Mouse (Mus musculus) embryonic facial prominence, embryonic 13.5 days (tissue): ENCODE measurements around the gene Sema4d. TPM values are rescaled to one million over a fixed set of nuclear protein-coding genes. Genes with fewer than 3 reads are reported as not detected.
A peak's percentile ranks its signal among the peaks of the same experiment; 100 is the strongest.

Source experiments
- ATAC-seq: fragments of 200-750 bp; cut with Nextera tagmentation; 2 replicates; pipeline ENCODE4 v1.8.0; 2017; ENCODE audit warnings: low read depth; ENCODE audit not compliant: insufficient number of reproducible peaks, insufficient read depth, low FRiP score, low TSS enrichment
- H3K27ac ChIP-seq: fragments of 300-500 bp; sonication (generic); 2 replicates; pipeline ENCODE4 v1.5.1; 2015; ENCODE audit warnings: moderate library complexity, mild to moderate bottlenecking, inconsistent platforms
- H3K27me3 ChIP-seq: fragments of 300-500 bp; sonication (generic); 2 replicates; pipeline ENCODE4 v1.6.1; 2015; ENCODE audit warnings: mild to moderate bottlenecking, inconsistent platforms
- H3K36me3 ChIP-seq: fragments of 300-500 bp; sonication (generic); 2 replicates; pipeline ENCODE4 v1.6.1; 2015; ENCODE audit warnings: mild to moderate bottlenecking, inconsistent platforms
- H3K4me1 ChIP-seq: fragments of 300-500 bp; sonication (generic); 2 replicates; pipeline ENCODE4 v1.6.1; 2015; ENCODE audit warnings: inconsistent platforms
- H3K4me2 ChIP-seq: fragments of 300-500 bp; sonication (generic); 2 replicates; pipeline ENCODE4 v1.6.1; 2015; ENCODE audit warnings: moderate library complexity, mild to moderate bottlenecking, inconsistent platforms
- H3K4me3 ChIP-seq: fragments of 300-500 bp; sonication (generic); 2 replicates; pipeline ENCODE4 v1.5.1; 2015; ENCODE audit warnings: mild to moderate bottlenecking, inconsistent platforms
- H3K9ac ChIP-seq: fragments of 300-500 bp; sonication (generic); 2 replicates; pipeline ENCODE4 v1.6.1; 2015; ENCODE audit warnings: mild to moderate bottlenecking, inconsistent platforms
- H3K9me3 ChIP-seq: fragments of 300-500 bp; sonication (generic); 2 replicates; pipeline ENCODE4 v1.6.1; 2016; ENCODE audit warnings: inconsistent platforms
- WGBS: fragments of 180-500 bp; shearing (Covaris S2); methylation state at CpG from one replicate; pipeline ENCODE4 v1.1.7; 2015; ENCODE audit warnings: mixed read lengths; 5-methylcytosine and 5-hydroxymethylcytosine counted together
- polyA plus RNA-seq: library from polyadenylated mRNA; unstranded; fragments of >200 nt; fragmentation: Nextera tagmentation; extraction: Ambion mirVana; gene quantifications from 2 replicates; pipeline ENCODE4 v1.2.1, GENCODE M21; 2015

The Sema4d gene
- polyA plus RNA-seq, 1 experiment from 2014 or later = 7.3 TPM

DNA sequence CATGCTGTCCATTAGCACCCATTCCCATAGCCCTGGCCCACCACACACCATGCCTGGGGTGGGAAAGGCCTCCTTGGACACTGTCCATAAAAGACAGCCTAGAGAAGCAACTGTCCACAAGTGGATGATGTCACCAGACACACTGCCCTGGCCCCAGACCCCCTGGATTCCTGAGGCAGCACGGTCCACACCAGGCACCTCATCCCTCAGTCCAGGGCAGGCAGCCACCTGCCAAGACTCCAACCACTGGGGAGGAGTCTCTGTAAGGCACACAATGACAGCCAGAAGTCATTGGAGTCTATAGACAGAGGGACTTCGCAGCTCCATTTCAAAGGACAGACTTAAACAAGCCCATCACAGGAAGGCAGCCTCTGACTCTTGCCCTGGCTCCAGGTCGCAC is 1.9 kb downstream of the Sema4d start:
- WGBS = 72% methylated on average over 3 of the region's 3 CpGs
- no peak for ATAC-seq
- Histone ChIP-seq H3K9me3 (no peaks in the 10 kb centered on the region), H3K9ac (0 out of 2 replicates have a peak overlapping the region, but pooled peaks have one; percentile 82), H3K27ac (no peak overlapping the region), H3K36me3 (no peaks in the 10 kb centered on the region), H3K4me1 (peaks cover 41% of the 10 kb centered on the region), H3K4me3 (0 out of 2 replicates have a peak overlapping the region, but pooled peaks have one; percentile 88), H3K4me2 (peak overlapping the region; percentile 95), H3K27me3 (peaks cover 15% of the 10 kb centered on the region)

DNA sequence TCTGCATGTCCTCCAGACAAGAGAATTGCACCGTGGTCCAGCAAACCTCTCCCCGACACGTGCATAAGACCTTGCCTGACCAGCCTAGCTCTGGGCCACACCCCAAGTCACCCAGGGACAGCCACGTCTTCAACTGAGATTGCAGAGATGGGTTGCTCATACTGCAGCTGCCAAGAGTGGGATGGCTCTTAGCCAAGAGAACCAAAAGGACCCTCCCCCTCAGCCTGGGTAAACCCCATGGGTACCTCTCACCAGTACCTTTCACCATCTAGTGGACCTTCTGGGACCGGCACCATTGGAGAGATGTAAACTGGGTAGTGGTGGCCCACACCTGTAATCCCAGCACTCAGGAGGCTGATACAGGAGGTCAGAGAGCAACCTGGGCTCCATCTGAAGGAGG is 2.8 kb downstream of the Sema4d start:
- no peak for ATAC-seq

DNA sequence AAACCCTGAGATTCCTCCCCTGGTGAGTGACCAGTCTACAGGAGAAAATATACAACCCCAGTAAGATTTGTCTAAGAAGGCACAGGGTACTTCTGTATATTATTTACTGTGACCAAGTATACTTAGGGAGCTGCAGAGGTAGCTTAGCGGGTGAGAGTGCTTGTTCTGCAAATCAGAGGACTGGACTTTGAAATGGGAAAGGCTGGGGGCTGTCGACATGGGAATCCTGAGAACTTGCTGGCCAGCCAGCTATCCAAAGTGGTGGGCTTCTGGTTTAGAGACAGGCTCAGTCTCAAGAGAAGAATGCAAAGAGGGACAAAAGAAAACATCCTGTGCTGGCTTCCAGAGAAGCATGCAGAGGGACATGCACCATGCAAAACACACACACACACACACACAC is 5.7 kb downstream of the Sema4d start:
- WGBS = 71% methylated on average over 2 of the region's 2 CpGs
- Histone ChIP-seq H3K9me3 (no peaks in the 10 kb centered on the region), H3K36me3 (no peaks in the 10 kb centered on the region), H3K4me1 (peaks cover 59% of the 10 kb centered on the region), H3K27me3 (peaks cover 15% of the 10 kb centered on the region), H3K4me3 (no peak overlapping the region), H3K27ac (no peak overlapping the region), H3K4me2 (no peak overlapping the region), H3K9ac (no peak overlapping the region)
- no peak for ATAC-seq

More for the DNA sequence above, 2.8 kb downstream of the Sema4d start:
- no peak overlapping the region for H3K4me3 ChIP-seq
- no peak overlapping the region for H3K27ac ChIP-seq
- H3K9me3 ChIP-seq = no peaks in the 10 kb centered on the region
- H3K9ac ChIP-seq = no peak overlapping the region
- no peaks in the 10 kb centered on the region for H3K36me3 ChIP-seq
- H3K4me2 ChIP-seq = no peak overlapping the region
- peaks cover 41% of the 10 kb centered on the region for H3K4me1 ChIP-seq
- 67% methylated on average over 5 of the region's 5 CpGs for WGBS
- H3K27me3 ChIP-seq = peaks cover 15% of the 10 kb centered on the region

DNA sequence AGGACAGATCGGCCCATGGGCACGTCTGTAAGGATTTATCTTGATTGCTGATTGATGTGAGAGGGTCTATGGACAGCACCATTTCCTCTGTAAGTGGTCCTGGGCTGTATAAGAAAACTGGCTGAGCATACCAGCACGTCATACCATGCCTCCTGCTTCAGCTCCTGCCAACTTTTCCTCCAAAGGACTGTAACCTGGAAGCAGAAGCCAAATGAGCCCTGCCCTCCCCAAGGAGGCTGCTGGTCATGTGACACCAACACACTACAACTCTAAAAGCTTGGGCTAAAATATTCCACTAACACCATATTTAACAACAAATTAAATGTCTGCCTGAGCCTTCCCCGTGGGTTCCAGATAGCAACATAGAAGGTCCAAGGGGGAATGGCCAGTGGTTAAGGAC is 6.9 kb downstream of the Sema4d start:
- Histone ChIP-seq H3K4me1 (peaks cover 47% of the 10 kb centered on the region), H3K9ac (no peak overlapping the region), H3K4me2 (no peak overlapping the region), H3K27ac (no peak overlapping the region), H3K4me3 (no peak overlapping the region), H3K9me3 (no peaks in the 10 kb centered on the region), H3K36me3 (no peaks in the 10 kb centered on the region), H3K27me3 (peaks cover 4% of the 10 kb centered on the region)
- WGBS = 75% methylated on average over 4 of the region's 4 CpGs
- no peak for ATAC-seq

DNA sequence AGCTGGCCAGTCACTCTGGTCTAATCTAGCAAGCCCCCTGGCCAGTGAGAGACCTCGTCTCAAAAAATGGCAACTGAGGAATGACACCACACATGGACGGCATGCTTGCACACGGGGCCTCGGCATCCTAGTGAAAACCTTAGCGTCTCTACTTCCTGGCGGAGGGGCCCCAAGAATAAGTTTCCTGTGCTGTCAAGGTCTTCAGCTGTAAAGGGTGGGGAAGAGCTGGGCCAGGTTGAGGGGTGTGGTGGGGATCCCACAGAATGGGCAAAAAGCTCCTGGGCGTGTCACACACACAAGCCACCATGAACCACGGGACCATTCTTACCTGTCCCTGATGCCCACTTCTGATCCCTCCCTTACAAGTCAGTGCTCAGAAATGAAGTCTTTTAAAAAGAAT is 9.1 kb downstream of the Sema4d start:
- H3K9ac ChIP-seq = 0 out of 2 replicates have a peak overlapping the region, but pooled peaks have one; percentile 32
- no peak overlapping the region for H3K4me2 ChIP-seq
- H3K27ac ChIP-seq = peak overlapping the region; percentile 76; the same call in 1 of the 2 replicates
- no peaks in the 10 kb centered on the region for H3K36me3 ChIP-seq
- no peak for ATAC-seq
- no peak overlapping the region for H3K4me3 ChIP-seq
- H3K4me1 ChIP-seq = peaks cover 26% of the 10 kb centered on the region
- H3K27me3 ChIP-seq = no peaks in the 10 kb centered on the region
- H3K9me3 ChIP-seq = no peaks in the 10 kb centered on the region
- WGBS = 88% methylated on average over 8 of the region's 8 CpGs

DNA sequence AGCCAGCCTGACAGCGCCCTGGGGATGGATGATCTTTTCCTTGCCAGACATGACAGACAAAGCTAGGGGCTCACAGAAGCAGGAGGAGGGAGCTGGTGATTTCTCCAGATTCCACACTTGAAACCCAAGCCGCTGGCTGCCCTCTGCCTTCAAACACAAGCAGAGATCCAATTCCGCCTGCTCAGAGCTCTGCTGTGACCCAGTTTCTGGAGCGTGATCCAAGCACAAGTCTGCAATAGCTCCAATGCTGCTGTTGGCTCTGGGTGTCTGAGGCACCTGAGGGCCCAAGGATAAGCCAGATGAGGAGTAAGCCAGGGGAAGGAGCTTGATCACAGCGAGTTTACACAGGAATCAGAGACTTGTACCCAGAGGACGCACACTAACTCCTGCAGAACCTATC is 9.7 kb downstream of the Sema4d start:
- peak overlapping the region; percentile 32; the same call in 1 of the 2 replicates for H3K9ac ChIP-seq
- ATAC-seq = no peak
- peaks cover 22% of the 10 kb centered on the region for H3K4me1 ChIP-seq
- H3K4me3 ChIP-seq = no peak overlapping the region
- H3K4me2 ChIP-seq = no peak overlapping the region
- H3K27ac ChIP-seq = peak overlapping the region; percentile 76
- H3K9me3 ChIP-seq = no peaks in the 10 kb centered on the region
- no peaks in the 10 kb centered on the region for H3K27me3 ChIP-seq
- 37% methylated on average over 6 of the region's 6 CpGs for WGBS
- H3K36me3 ChIP-seq = no peaks in the 10 kb centered on the region

DNA sequence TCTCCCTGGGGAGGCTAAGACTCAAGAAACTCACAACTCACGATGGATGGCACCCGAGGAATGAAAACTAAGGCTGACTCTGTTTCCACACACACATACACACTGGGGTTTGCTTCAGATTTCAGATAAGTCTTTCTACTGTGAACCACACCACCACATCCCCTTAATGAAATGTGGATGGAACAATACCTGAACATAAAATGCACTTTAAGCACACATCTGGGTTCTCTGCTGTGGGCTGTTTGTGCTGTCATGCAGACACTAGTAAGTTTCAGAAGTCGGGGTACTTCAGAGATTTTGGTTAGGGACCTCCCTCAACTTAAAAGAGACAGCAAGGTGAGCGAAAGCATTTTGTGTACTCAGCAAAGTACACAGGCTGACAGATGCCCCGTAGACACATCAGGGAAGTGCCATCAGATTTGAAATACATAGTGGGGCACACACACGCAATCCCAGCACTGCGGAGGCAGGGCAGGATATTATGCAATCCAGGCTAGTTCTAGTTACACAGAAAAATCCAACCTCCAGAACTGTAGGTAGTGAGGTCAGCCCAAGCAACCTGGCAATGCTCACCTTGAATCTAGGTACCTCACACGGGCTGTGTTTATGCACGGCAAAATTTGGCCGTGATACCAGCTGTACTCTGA is 12.9 kb downstream of the Sema4d start:
- no peak overlapping the region for H3K27ac ChIP-seq
- H3K4me1 ChIP-seq = peaks cover 32% of the 10 kb centered on the region
- WGBS = 88% methylated on average over 10 of the region's 10 CpGs
- H3K27me3 ChIP-seq = no peaks in the 10 kb centered on the region
- H3K9me3 ChIP-seq = no peaks in the 10 kb centered on the region
- H3K36me3 ChIP-seq = no peaks in the 10 kb centered on the region
- H3K4me3 ChIP-seq = no peak overlapping the region
- no peak overlapping the region for H3K9ac ChIP-seq
- ATAC-seq = no peak
- H3K4me2 ChIP-seq = no peak overlapping the region

DNA sequence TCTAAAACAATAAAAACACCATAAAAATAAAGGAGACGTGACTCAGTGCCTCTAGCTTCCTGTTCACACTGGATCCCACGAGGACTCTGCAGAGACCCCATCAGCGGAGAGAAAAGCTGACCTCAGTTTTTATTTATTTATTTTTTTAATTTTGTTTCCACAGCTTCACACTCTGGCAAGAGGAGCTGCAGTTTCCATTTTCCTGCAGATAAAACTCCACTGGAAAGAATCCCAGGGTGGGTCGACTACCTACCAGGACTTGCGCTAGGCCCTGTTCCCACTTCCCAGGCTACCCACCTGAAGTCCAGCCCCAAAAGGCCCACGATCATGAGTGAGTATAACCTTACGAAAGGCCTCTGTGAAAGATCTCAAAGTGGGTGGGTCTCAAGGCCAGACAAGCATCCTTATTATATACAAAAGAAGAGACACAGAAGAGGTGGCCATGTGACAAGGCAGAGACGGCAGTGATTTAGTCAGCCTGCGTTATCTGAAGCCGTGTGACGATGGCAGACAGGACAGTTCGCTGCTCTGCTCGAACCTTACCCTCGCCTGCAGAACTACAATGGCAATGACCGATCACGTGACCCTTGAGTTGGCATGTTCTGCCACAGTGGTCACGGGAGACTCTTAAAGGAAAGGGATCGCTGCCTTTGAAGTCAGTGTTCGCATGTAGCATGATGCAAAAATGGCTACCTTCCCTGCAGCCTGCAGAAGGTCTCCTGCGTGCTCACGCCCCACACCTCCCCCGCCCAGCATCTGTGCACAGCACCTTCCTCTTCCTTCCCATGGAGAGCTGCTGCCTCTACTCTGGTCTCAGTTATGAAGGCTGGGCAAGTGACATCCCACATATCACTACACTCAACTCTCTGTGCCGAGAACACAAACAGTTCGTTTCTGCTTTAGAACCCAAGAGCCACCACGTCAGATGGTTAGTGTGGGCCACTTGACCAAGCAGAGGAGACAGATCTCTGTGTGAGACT is 14.3 kb downstream of the Sema4d start:
- Histone ChIP-seq H3K27ac (no peak overlapping the region), H3K4me1 (peaks cover 24% of the 10 kb centered on the region), H3K36me3 (no peaks in the 10 kb centered on the region), H3K9me3 (no peaks in the 10 kb centered on the region), H3K4me3 (no peak overlapping the region), H3K9ac (no peak overlapping the region), H3K4me2 (no peak overlapping the region), H3K27me3 (no peaks in the 10 kb centered on the region)
- ATAC-seq = no peak
- 81% methylated on average over 25 of the region's 25 CpGs for WGBS

DNA sequence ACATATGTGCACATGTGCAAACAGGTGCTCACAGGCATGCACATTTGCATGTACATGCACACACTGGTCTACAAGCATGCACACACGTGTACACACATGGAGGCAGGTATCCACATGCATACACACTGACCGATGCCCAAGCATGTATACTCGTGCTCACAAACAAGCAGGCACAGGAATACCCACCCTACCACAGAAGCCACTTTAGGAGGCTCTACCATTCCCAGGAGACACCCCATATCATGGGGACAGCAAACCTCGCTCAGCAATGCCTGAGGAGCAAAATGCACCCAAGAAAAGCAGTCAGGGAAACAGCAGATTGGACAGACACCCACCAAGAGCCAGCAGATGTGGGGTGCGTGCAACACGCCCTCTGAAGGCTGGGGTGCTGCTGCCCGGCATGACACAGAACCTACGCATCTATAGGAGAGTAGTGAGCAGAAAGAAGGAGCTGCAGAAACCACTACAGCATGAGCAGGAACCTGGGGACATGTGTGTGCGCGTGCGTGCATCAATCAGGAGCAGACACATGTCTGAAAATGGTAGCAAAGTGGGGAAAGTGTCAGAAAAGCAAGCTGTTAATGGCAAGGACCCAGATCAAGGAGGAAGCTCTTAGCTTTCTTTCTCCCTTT is 15.1 kb downstream of the Sema4d start:
- no peak overlapping the region for H3K4me3 ChIP-seq
- 91% methylated on average over 11 of the region's 11 CpGs for WGBS
- no peaks in the 10 kb centered on the region for H3K36me3 ChIP-seq
- no peak overlapping the region for H3K9ac ChIP-seq
- H3K4me2 ChIP-seq = no peak overlapping the region
- no peak for ATAC-seq
- H3K4me1 ChIP-seq = peaks cover 16% of the 10 kb centered on the region
- no peak overlapping the region for H3K27ac ChIP-seq
- no peaks in the 10 kb centered on the region for H3K27me3 ChIP-seq
- H3K9me3 ChIP-seq = no peaks in the 10 kb centered on the region

DNA sequence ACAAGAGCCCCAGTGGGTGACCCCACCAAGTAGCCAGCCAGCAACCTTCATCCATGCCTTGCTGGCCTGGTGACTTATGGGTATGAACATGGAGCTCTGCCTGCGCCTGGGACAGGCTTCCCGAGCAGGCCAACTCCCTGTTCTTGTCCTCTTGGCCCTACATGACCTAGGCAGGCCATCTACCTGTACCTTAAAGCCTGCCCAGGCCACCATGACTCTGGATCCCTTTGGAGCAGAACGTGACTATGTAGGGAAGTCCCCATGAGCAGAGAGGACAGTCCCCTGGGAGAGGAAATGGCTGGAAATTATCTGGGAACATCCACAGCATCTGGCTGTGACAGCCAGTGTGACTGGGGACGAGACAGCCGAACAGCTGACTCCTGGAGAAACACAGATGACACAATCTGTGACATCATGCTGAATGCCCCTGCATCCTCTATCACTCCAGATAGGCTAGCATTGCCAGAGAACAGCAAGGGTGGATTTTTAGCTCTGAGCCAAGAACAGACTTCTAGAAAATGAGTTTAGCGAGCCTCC is 15.7 kb downstream of the Sema4d start:
- Histone ChIP-seq H3K27ac (0 out of 2 replicates have a peak overlapping the region, but pooled peaks have one; percentile 9), H3K9ac (no peak overlapping the region), H3K36me3 (no peaks in the 10 kb centered on the region), H3K27me3 (no peaks in the 10 kb centered on the region), H3K9me3 (no peaks in the 10 kb centered on the region), H3K4me2 (no peak overlapping the region), H3K4me1 (peaks cover 10% of the 10 kb centered on the region), H3K4me3 (no peak overlapping the region)
- no peak for ATAC-seq
- 59% methylated on average over 6 of the region's 6 CpGs for WGBS

DNA sequence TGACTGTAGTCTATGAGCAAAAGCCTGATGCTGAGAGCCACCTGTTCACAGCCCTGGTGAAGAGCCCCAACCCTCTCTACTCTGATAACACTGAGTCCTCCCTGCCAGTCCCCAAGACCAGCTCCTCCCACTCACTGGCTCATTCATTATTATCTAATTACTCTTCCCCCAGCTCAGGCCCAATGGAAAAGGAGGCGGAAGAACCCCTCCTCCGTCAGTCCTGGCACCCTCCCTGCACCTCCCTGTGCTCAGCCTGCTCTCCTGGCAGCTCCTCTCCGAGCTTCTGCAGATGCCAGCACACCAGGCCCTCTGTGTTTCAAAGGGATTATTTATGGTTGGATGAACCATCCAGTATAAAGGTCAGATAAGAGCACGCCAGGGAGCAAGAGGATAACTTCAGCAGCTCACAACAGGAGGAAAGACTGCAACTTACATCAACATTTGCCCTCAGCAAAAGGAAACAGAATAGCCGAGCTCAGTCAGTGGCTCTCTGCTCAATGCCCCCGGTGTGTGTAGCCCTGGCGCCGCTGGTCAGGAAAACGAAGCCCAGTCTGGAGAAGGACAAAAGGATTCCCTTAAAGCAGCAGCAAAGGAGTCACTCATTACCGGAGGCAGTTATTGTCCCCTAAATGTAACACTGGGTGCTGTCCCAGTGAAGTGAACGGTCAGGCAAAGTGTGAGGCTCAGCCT is 16.4 kb downstream of the Sema4d start:
- Histone ChIP-seq H3K9me3 (no peaks in the 10 kb centered on the region), H3K4me1 (peaks cover 10% of the 10 kb centered on the region), H3K9ac (peak overlapping the region; percentile 16), H3K4me3 (no peak overlapping the region), H3K36me3 (no peaks in the 10 kb centered on the region), H3K27me3 (no peaks in the 10 kb centered on the region), H3K4me2 (no peak overlapping the region), H3K27ac (0 out of 2 replicates have a peak overlapping the region, but pooled peaks have one; percentile 9)
- 22% methylated on average over 11 of the region's 11 CpGs for WGBS
- no peak for ATAC-seq
